ENCODE assay signal across 7 mouse cellular contexts in the genomic region with DNA sequence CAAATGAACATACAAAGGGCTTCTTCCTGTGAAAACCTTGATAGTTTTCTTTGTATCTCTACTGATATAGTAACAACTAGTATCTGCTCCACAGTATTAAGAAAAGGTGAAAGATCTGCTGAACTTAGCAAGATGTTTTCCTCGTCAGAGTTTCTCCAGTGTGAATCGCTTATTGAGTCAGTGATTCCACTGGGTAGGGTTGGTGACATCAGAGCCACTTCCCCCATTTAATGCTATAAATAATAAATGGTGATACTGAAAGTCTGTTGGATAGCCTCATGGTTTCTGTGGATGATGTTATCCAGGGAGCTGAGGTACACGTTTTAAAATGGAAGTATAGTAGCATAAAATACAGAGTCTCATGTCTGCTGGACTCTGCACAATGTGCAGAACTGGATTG. TPM values are rescaled to one million over a fixed set of nuclear protein-coding genes. Genes with fewer than 3 reads are reported as not detected.
DNase-seq lines count a peak whose midpoint lies in the region; ATAC-seq and TF ChIP-seq lines count a peak whose summit lies in the region.

No protein-coding gene starts in this region.

- peak overlapping the region; percentile 96 for H3K4me3 ChIP-seq in embryonic facial prominence, embryonic 15.5 days (replicated peaks)
- peak overlapping the region; percentile 95 for H3K4me3 ChIP-seq in limb, embryonic 14.5 days (replicated peaks; ENCODE audit: low read length)
- H3K4me3 ChIP-seq in stomach, embryonic 15.5 days (replicated peaks) = peak overlapping the region; percentile 92

- H3K4me1 ChIP-seq in embryonic facial prominence, embryonic 15.5 days = peaks cover 25% of the 10 kb centered on the region
- H3K4me1 ChIP-seq in limb, embryonic 14.5 days (ENCODE audit: control insufficient read depth, insufficient read depth, low read length) = peaks cover 17% of the 10 kb centered on the region
- peaks cover 9% of the 10 kb centered on the region; the same call in 1 of the 2 replicates for H3K4me1 ChIP-seq in stomach, embryonic 15.5 days

- peak overlapping the region; percentile 75 for H3K4me2 ChIP-seq in embryonic facial prominence, embryonic 15.5 days (replicated peaks)
- H3K4me2 ChIP-seq in limb, embryonic 14.5 days (replicated peaks; ENCODE audit: low read depth, low read length, severe bottlenecking) = peak overlapping the region; percentile 74
- peak overlapping the region; percentile 71 for H3K4me2 ChIP-seq in stomach, embryonic 15.5 days

- WGBS in embryonic facial prominence, embryonic 15.5 days = 31% methylated on average over 3 of the region's 3 CpGs
- 36% methylated on average over 3 of the region's 3 CpGs for WGBS in limb, embryonic 14.5 days
- WGBS in stomach, embryonic 15.5 days = 21% methylated on average over 3 of the region's 3 CpGs

- no peak for TF ChIP-seq POLR2A in limb, embryonic 14.5 days (IDR thresholded peaks at IDR 0.05; ENCODE audit: borderline replicate concordance, extremely low read depth, insufficient read depth, insufficient read length)

- ATAC-seq in embryonic facial prominence, embryonic 15.5 days (ENCODE audit: insufficient number of reproducible peaks, low FRiP score, low TSS enrichment, low read depth) = no peak
- no peak for ATAC-seq in limb, embryonic 14.5 days (ENCODE audit: low FRiP score, low read depth)
- ATAC-seq in stomach, embryonic 15.5 days (ENCODE audit: insufficient read depth, low FRiP score, low read depth) = no peak
- ATAC-seq in frontal cortex, adult (ENCODE audit: low TSS enrichment) = no peak

- H3K27ac ChIP-seq in embryonic facial prominence, embryonic 15.5 days (replicated peaks) = no peak overlapping the region
- no peak overlapping the region for H3K27ac ChIP-seq in limb, embryonic 14.5 days (replicated peaks; ENCODE audit: low read depth, low read length)
- peak overlapping the region; percentile 99; the same call in 1 of the 2 replicates for H3K27ac ChIP-seq in stomach, embryonic 15.5 days

- no peaks in the 10 kb centered on the region for H3K36me3 ChIP-seq in embryonic facial prominence, embryonic 15.5 days
- H3K36me3 ChIP-seq in limb, embryonic 14.5 days (ENCODE audit: control insufficient read depth, insufficient read depth, low read length) = no peaks in the 10 kb centered on the region
- no peaks in the 10 kb centered on the region for H3K36me3 ChIP-seq in stomach, embryonic 15.5 days

- H3K9me3 ChIP-seq in embryonic facial prominence, embryonic 15.5 days (replicated peaks) = no peaks in the 10 kb centered on the region
- H3K9me3 ChIP-seq in limb, embryonic 14.5 days (ENCODE audit: control insufficient read depth, low read length) = no peaks in the 10 kb centered on the region
- H3K9me3 ChIP-seq in stomach, embryonic 15.5 days = no peaks in the 10 kb centered on the region

- H3K9ac ChIP-seq in embryonic facial prominence, embryonic 15.5 days = peak overlapping the region; percentile 98
- H3K9ac ChIP-seq in limb, embryonic 14.5 days (ENCODE audit: low read depth, low read length, severe bottlenecking) = peak overlapping the region; percentile 96
- peak overlapping the region; percentile 98; the same call in 1 of the 2 replicates for H3K9ac ChIP-seq in stomach, embryonic 15.5 days

- peak; percentile 28 for DNase-seq in retina, embryonic 14.5 days (ENCODE audit: low spot score)
- no peak for DNase-seq in retina, postnatal 1 day
- DNase-seq in limb, embryonic 14.5 days (ENCODE audit: low spot score) = peak; percentile 10
- DNase-seq in right cerebral cortex, postnatal 4 days = no peak

- H3K27me3 ChIP-seq in embryonic facial prominence, embryonic 15.5 days = no peaks in the 10 kb centered on the region
- H3K27me3 ChIP-seq in limb, embryonic 14.5 days (ENCODE audit: control insufficient read depth, insufficient read depth, low read length) = no peaks in the 10 kb centered on the region
- no peaks in the 10 kb centered on the region for H3K27me3 ChIP-seq in stomach, embryonic 15.5 days (replicated peaks)

RNA-seq across cellular contexts. Expression of gene Fbxw11, which starts 1.5 kb away (rescaled TPM):
- polyA plus RNA-seq in embryonic facial prominence, embryonic 15.5 days (2015; fragmentation: Nextera tagmentation; extraction: Ambion mirVana) = 65.1 and 65.7 TPM in 2 replicates
- polyA plus RNA-seq in limb, embryonic 14.5 days (2012; rRNA removed) = 56.1 and 75.6 TPM in 2 replicates
- 63.2 and 68.6 TPM in 2 replicates for polyA plus RNA-seq in limb, embryonic 14.5 days (2014; fragmentation: Nextera tagmentation; extraction: Ambion mirVana)
- polyA plus RNA-seq in stomach, embryonic 15.5 days (2015; fragmentation: Nextera tagmentation; extraction: Ambion mirVana) = 61.7 and 68.8 TPM in 2 replicates

Comparison
In these comparisons a context has a peak if more than half of its experiments do, and no peak if none do; other contexts are left out.
1. DNase-seq: peak in retina, embryonic 14.5 days (single experiment) and limb, embryonic 14.5 days (single experiment); none in retina, postnatal 1 day (single experiment) and right cerebral cortex, postnatal 4 days (single experiment).
2. Peak in every context shown above with its lines, with median percentiles within 50 percentile points of each other: H3K4me2 ChIP-seq, H3K4me3 ChIP-seq and H3K9ac ChIP-seq.